Mouse (Mus musculus) monocyte, adult 5-6 weeks (primary cell): ENCODE data around the gene Rhoq. TPM values are rescaled to one million over a fixed set of nuclear protein-coding genes. Genes with fewer than 3 reads are reported as not detected.

Experiments used
- total RNA-seq: library from RNA; stranded (forward); fragments of 200-1000, 200-491, 200-594 nt; gene quantifications from 3 replicates; pipeline ENCODE4 v1.2.3, GENCODE M21; 2017

Gene Rhoq
- total RNA-seq, 1 experiment from 2014 or later = 57.8 TPM

Other genes with a start within 250 kb of the Rhoq start
- 2.8 to 3.6 TPM in 2 of 3 replicates, not detected in the other for gene Epas1, start 209.4 kb upstream of the Rhoq start, total RNA-seq
- not detected in 3 replicates for gene Tmem247, start 45.7 kb upstream of the Rhoq start, total RNA-seq
- gene Atp6v1e2, start 15.2 kb upstream of the Rhoq start, total RNA-seq = not detected in 3 replicates
- 30.8 to 39.6 TPM (median 32.3 TPM) in 3 replicates for gene Pigf, start 62.3 kb downstream of the Rhoq start, total RNA-seq
- 82.6 to 104 TPM (median 101 TPM) in 3 replicates for gene Cript, start 62.5 kb downstream of the Rhoq start, total RNA-seq
- 4.6 to 13.5 TPM (median 6.5 TPM) in 3 replicates for gene Socs5, start 144.6 kb downstream of the Rhoq start, total RNA-seq